In the genomic region with DNA sequence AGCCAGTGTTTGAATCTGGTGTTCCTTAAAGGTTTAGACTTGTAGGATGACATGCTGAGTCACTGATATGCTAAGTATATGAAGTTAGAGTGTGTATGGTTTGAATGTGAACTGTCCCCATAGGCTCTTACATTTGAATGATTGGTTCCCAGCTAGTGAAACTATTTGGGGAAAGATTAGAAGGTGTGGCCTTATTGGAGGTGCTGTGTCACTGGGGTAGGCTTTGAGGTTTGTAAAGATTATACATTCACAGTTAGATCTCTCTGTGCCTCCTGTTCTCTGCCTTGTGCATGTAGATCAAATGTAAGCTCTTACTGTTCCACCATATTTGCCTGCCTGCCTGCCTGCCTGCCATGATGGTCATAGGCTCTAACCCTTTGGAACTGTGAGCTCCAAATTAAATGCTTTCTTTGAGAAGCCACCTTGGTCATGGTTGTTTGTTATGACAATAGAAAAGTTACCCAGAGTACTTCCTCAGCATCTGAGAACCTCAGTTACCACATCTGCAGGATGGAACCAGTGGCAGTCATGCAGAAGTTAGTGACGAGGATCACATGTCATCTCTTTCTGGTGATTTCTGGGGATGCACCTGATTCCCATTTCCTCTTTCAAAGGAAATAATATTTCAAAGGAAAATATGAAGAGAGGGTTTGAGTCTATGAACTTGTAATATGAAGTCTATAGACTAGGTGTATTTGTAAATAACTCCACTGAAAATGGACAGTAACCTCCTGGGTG, we compare ENCODE assay signal across 23 mouse cellular contexts.
DNase-seq lines count a peak whose midpoint lies in the region; ATAC-seq and TF ChIP-seq lines count a peak whose summit lies in the region.
"Had no signal": no experiment of that assay in that cellular context is flagged by ENCODE, and none has a peak within 500 bp of the region (broad histone marks: within the 10 kb centered on the region; RNA-seq: fewer than 3 reads in every experiment).

No protein-coding gene starts in this region.

- no peaks in the 10 kb centered on the region for H3K79me2 ChIP-seq in MEL (ENCODE audit: control insufficient read depth, insufficient read depth, low read length, poor library complexity)

- H3K4me3 ChIP-seq in MEL (ENCODE audit: control insufficient read depth in 1 of 2, insufficient read depth in 1 of 2, low read depth in 2 of 2, low read length in 2 of 2), result no peak overlapping the region
- no peak overlapping the region for H3K4me3 ChIP-seq in hindbrain, embryonic 10.5 days
- H3K4me3 ChIP-seq: embryonic facial prominence, embryonic 13.5 days; embryonic facial prominence, embryonic 15.5 days; erythroblast, embryonic 14.5 days; forebrain, embryonic 10.5 days; forebrain, embryonic 12.5 days had no signal

- H3K27me3 ChIP-seq in MEL (ENCODE audit: control insufficient read depth in 1 of 2, insufficient read depth in 2 of 2, low read length in 2 of 2), result peaks cover 0 to 2% of the 10 kb centered on the region in 2 experiments; a peak in 2 of 4 replicates
- no peaks in the 10 kb centered on the region for H3K27me3 ChIP-seq in splenic B cell, adult 2 months (ENCODE audit: control insufficient read depth, insufficient read depth, low read length, poor library complexity, severe bottlenecking)
- H3K27me3 ChIP-seq in hindbrain, embryonic 10.5 days (ENCODE audit: insufficient read depth, poor library complexity, severe bottlenecking), result no peaks in the 10 kb centered on the region
- H3K27me3 ChIP-seq: embryonic facial prominence, embryonic 15.5 days; forebrain, embryonic 12.5 days had no signal

- no peak for TF ChIP-seq RAD21 in MEL (IDR thresholded peaks at IDR 0.05; ENCODE audit: low read depth, low read length)

- no peak for TF ChIP-seq POLR2A in MEL (IDR thresholded peaks at IDR 0.05; ENCODE audit: control insufficient read depth in 1 of 2, insufficient read depth in 1 of 2, low read depth in 1 of 2, low read length in 2 of 2, poor library complexity in 1 of 2)

- peak; percentile 90 for ATAC-seq in megakaryocyte progenitor cell, adult 5-6 weeks (replicated peaks; ENCODE audit: poor library complexity)
- ATAC-seq: forebrain, embryonic 14.5 days; forebrain, embryonic 16.5 days had no signal

- DNase-seq in MEL (ENCODE audit: low read depth, low spot score), result peak; percentile 24
- peak; percentile 38 for DNase-seq in splenic B cell, adult 2 months (ENCODE audit: low read depth, low spot score)
- no peak for DNase-seq in right cerebral cortex, postnatal 14 days
- no peak for DNase-seq in adrenal gland, adult 2 months
- DNase-seq in hindbrain, embryonic 10.5 days (ENCODE audit: low spot score), result no peak
- DNase-seq: adrenal gland, adult 8-10 months; adrenal gland, postnatal 14 days; adrenal gland, postnatal 36 days; cerebellum, adult 11-12 months; cerebellum, adult 2 months; cerebellum, adult 9-10 months; cerebellum, postnatal 10 days; cerebellum, postnatal 25 days; embryo, embryonic 11 days had no signal

- no peaks in the 10 kb centered on the region for H3K4me1 ChIP-seq in MEL (ENCODE audit: control insufficient read depth in 1 of 2, insufficient read depth in 2 of 2, low read length in 2 of 2)
- H3K4me1 ChIP-seq in hindbrain, embryonic 10.5 days (replicated peaks), result no peaks in the 10 kb centered on the region
- H3K4me1 ChIP-seq: embryonic facial prominence, embryonic 13.5 days; embryonic facial prominence, embryonic 15.5 days; forebrain, embryonic 10.5 days; forebrain, embryonic 12.5 days had no signal

- no peaks in the 10 kb centered on the region for H3K9me3 ChIP-seq in MEL (replicated peaks; ENCODE audit: insufficient read depth, low read length)
- H3K9me3 ChIP-seq in hindbrain, embryonic 10.5 days, result no peaks in the 10 kb centered on the region
- H3K9me3 ChIP-seq: embryonic facial prominence, embryonic 13.5 days; embryonic facial prominence, embryonic 15.5 days; forebrain, embryonic 10.5 days; forebrain, embryonic 12.5 days; G1E had no signal

- no peak for TF ChIP-seq EP300 in MEL (IDR thresholded peaks at IDR 0.05; ENCODE audit: low read depth in 1 of 2, low read length in 2 of 2)

- H3K36me3 ChIP-seq in MEL (ENCODE audit: control insufficient read depth in 1 of 2, insufficient read depth in 2 of 2, low read length in 2 of 2), result no peaks in the 10 kb centered on the region
- no peaks in the 10 kb centered on the region for H3K36me3 ChIP-seq in splenic B cell, adult 2 months (ENCODE audit: control insufficient read depth, insufficient read depth, low read length, poor library complexity, severe bottlenecking)
- H3K36me3 ChIP-seq in hindbrain, embryonic 10.5 days, result no peaks in the 10 kb centered on the region
- H3K36me3 ChIP-seq: embryonic facial prominence, embryonic 13.5 days; embryonic facial prominence, embryonic 15.5 days; forebrain, embryonic 10.5 days; forebrain, embryonic 12.5 days; G1E had no signal

- no peak overlapping the region for H3K27ac ChIP-seq in MEL (ENCODE audit: control insufficient read depth, low read depth, low read length)
- no peak overlapping the region for H3K27ac ChIP-seq in hindbrain, embryonic 10.5 days
- H3K27ac ChIP-seq: embryonic facial prominence, embryonic 13.5 days; embryonic facial prominence, embryonic 15.5 days; forebrain, embryonic 10.5 days; forebrain, embryonic 12.5 days had no signal

- H3K9ac ChIP-seq in MEL (ENCODE audit: control insufficient read depth, low read depth, low read length, poor library complexity, severe bottlenecking), result no peak overlapping the region
- H3K9ac ChIP-seq: embryonic facial prominence, embryonic 13.5 days; embryonic facial prominence, embryonic 15.5 days; forebrain, embryonic 12.5 days had no signal

- no peak for TF ChIP-seq CTCF in MEL (IDR thresholded peaks at IDR 0.05 in 2 of 3, conservative IDR thresholded peaks at IDR 0.05 in 1 of 3; ENCODE audit: control insufficient read depth in 1 of 3, insufficient read depth in 1 of 3, low read depth in 2 of 3, low read length in 3 of 3, poor library complexity in 1 of 3, severe bottlenecking in 1 of 3)

- 82% methylated on average over 1 of the region's 1 CpGs for WGBS in hindbrain, embryonic 10.5 days

TF ChIP-seq in MEL, 35 proteins besides CTCF, POLR2A, EP300 and RAD21:
- TF ChIP-seq NRF1 (IDR thresholded peaks at IDR 0.05; ENCODE audit: insufficient read depth, low read depth, low read length, poor library complexity, severe bottlenecking) (no peak), MAX (IDR thresholded peaks at IDR 0.05; ENCODE audit: low read length) (no peak), USF1 (IDR thresholded peaks at IDR 0.05; ENCODE audit: low read depth, low read length) (no peak), POLR2AphosphoS5 (IDR thresholded peaks at IDR 0.05; ENCODE audit: borderline replicate concordance, low read depth, low read length) (no peak), ZNF384 (IDR thresholded peaks at IDR 0.05; ENCODE audit: low read depth, low read length) (no peak), JUND (IDR thresholded peaks at IDR 0.05; ENCODE audit: low read depth, low read length) (no peak), MAFK (IDR thresholded peaks at IDR 0.05; ENCODE audit: borderline replicate concordance, low read depth, low read length) (no peak), MAZ (IDR thresholded peaks at IDR 0.05; ENCODE audit: low read depth, low read length) (no peak), KAT2A (conservative IDR thresholded peaks at IDR 0.05; ENCODE audit: low read depth, low read length) (no peak), TCF12 (IDR thresholded peaks at IDR 0.05; ENCODE audit: low read depth, low read length) (no peak), TBP (IDR thresholded peaks at IDR 0.05; ENCODE audit: low read depth, low read length) (no peak), POLR2AphosphoS2 (IDR thresholded peaks at IDR 0.05; ENCODE audit: low read length) (no peak), MXI1 (IDR thresholded peaks at IDR 0.05; ENCODE audit: low read depth, low read length) (no peak), CHD2 (IDR thresholded peaks at IDR 0.05; ENCODE audit: low read length) (no peak), GABPA (IDR thresholded peaks at IDR 0.05; ENCODE audit: low read depth, low read length) (no peak), ZKSCAN1 (IDR thresholded peaks at IDR 0.05; ENCODE audit: low read depth, low read length) (no peak), ELF1 (IDR thresholded peaks at IDR 0.05; ENCODE audit: low read depth, low read length) (no peak)

Comparison
In these comparisons a context has a peak if more than half of its experiments do, and no peak if none do; other contexts are left out.
1. DNase-seq: peak in MEL (single experiment) and splenic B cell, adult 2 months (single experiment); none in right cerebral cortex, postnatal 14 days (single experiment), adrenal gland, adult 2 months (single experiment) and hindbrain, embryonic 10.5 days (single experiment).